Mouse (Mus musculus) lung, postnatal 36 days (tissue): ENCODE results near the gene AW011738.

Experiments
- DNase-seq: peaks from one replicate; pipeline ENCODE4 v3.0.0; 2022; ENCODE audit warnings: mixed read lengths

Gene AW011738

DNA sequence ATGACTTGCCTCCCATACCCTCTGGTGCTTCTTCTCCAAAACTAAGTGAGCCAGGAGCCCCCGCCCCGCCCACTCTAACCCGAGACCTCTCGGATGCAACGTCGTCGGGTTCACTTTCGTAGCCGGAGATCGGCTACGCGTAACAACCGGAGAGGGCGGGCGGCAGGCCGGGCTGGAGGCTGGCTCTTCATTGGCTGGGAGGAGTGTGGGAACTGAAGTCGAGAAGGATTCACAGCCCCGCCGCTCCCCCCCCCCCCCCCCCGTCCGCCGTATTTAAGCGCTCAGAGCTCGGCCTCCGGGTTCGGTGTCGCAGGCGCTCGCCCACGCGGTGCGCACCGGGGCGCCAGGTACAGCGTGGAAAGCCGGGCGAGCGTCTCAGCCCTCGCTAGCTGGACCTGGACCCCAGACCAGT lies at the start of gene AW011738:
TSS of gene AW011738 (plus strand) at position 304 of the 412 bp plus-strand sequence.
- DNase-seq, result peak; percentile 87

DNA sequence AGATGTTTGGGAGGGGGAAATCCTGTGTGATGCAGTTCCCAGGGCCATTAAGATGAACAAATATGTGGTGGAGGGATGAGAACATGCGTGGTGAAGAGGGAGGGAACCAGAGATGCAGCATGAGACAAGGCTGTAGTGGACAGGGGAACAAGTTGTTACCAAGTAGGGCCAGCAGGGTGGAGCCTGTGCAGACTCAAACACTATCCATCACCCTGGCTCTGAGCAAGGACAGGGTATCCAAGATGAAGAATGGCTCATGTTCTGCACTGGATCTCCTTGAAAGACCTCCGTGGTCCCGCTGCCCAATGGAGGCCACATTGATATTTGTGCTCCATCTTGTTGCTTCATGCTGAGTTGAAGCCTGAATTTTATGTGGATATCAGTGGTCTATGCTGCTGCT lies 48.3 kb upstream of the AW011738 start:
- DNase-seq, result no peak

DNA sequence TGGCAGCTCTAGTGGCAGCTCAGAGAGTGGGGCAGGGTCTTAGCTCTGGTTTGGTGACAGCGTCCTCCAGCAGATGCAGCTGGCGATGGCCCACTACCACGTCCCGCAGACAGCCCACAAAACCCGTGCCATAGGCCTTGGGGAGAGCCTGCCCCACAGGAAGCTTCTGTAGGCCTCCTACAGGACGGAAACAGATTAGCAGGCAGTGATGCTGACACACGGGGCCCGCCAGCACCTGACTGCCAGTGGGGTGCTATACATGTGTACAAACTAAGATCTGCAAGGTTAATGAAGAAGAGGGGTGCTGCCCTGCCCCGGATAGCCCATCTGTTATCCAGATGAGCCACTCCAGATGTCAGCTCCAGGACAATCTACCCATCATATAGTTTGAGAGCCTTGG lies 36.6 kb upstream of the AW011738 start:
- no peak for DNase-seq

DNA sequence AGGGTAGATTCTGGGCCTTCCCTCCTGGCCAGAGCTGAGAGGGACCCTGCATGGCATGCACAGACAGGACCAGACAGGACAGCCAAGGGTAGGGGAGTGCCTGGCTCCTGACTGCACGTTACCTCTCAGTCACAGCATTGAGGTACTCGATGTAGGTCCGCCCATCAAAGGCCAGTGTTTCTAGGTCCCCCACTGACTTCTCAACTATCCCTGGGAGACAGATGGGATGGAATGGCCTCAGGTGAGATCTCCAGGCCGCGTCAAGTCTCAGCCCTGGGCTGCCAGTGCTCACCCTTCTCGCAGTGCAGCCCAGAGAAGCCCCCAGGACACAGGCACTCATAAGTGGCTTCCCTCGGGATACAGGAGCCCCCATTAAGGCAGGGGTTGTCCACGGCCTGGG lies 34.5 kb upstream of the AW011738 start:
- DNase-seq, result no peak

DNA sequence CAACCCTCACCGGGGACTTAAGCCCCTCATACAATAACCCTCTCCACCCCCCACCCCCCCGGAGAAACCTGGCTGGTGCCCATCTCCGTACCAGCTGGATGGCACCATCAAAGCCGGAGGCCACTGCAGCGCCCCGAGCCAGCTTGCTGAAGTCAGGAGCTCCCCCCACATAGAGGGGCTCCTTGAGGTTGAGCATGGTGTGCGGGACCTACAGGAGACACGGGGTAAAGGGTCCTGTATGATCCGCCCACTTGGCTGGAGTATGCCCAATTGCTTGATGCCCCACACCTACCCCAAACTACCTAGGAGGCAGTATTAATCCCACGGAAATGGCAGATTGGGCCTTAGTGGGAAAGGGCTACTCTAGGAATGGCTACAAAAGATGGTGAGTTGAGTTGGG lies 34.0 kb upstream of the AW011738 start:
- DNase-seq, result no peak

DNA sequence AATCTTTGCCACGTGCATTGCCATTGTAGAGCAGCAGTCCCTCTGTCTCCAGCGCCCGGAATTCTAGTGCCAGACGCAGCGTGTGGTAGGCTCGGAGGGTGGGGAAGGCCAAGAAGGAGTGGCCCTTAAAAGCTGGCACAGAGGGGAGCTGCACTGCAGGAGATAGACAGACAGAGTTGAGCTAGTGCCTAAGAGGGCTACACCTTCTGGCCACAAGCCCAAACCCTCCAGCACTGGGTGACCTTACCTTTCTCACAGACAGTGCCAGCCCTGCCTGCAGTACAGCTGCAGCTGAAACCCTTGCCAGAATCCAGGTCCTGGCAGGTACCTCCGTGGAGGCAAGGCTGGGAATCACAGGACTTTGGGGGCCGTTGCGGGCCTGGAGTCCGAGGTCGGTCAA lies 31.3 kb upstream of the AW011738 start:
- DNase-seq, result no peak

DNA sequence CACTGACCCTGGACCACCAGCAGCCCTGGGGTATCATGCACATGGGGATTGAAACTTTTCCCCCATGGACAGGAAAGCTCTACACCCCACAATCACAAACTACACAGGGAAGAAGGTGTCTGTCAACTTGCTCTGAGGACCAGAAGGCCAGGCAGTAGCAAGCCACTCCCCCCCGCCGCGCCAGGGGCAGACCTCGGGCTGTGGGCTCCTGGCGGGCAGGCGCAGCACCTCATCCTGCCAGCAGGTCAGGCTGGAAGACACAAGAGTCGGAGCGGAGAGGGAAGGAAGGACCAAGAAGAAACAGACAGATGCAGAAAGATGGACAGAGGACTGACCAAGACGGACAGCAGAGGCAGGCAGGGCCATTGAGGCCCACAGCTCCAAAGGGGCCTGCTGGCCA lies 25.5 kb upstream of the AW011738 start:
- DNase-seq, result no peak

DNA sequence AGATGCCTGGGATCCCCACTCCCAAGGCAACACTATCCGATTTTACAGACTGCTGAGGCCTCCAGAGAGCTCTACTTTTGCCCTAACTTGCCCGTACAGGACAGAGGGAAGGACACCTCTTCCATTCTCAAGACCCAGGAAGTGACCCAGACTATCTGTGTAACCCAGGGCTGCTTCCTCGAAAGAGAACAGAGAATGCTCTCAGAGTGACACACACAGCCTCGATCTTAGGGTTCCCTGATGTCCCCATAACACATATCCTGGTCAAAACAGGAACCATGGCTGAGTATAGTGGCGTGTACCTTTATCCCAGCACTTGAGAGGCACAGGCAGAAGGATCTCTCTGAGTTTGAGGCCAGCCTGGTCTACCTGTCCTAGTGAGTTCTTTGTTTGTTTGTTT lies 19.4 kb upstream of the AW011738 start:
- DNase-seq, result no peak

DNA sequence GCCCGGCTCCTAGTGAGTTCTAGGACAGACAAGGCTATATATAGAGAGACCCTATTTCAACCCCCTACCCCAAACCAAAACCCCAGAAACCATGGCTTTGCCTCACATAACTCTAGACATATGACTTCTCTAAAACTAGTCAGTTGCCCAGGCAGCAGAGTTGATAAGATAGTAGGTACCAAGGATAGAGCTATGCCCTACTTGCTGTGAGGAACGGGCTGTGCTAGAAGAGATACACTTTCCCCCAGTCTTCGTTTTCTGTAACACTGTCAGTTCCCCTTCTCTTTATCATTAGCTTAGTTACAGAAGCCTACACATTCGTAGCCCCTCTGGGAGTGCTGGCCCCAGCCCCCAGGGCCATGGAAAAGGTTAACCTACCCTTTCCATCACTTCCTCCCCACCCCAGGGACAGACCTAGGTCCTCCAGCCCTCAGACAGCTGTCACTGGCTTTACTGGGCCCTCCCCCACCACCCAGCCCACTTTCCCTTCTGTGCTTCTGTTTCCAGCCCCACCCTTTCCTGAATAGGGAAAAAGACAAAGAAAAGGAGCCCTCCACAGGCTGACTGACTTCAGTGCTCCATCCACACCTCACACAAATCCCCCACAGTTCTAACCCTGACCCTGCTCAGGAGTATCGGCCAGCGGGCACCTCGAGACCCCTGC lies 18.7 kb upstream of the AW011738 start:
- DNase-seq, result no peak

DNA sequence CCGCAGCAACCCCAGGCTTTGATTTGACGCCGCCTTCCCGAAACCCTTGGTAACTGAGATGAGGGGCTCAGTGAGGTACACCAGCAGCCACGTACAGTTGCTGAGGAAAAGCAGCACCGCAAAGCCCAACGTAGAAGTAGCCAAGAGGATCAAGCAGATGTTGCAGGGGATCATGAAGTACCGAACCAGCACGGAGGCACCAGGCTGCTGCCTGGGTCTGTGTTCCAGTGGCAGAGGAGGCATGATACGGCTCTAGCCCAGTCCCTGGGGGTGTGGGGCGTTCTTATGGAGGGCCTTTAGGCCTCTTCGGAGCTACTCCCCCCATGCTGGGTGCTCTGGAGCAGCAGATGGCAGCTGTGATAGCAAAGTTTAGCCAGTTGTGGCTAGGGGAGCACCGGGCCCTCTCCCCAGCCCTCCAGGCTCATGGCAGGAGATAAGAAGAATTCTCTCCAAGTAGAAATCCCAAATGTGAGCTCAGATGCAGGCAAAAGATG lies 17.6 kb upstream of the AW011738 start:
- DNase-seq, result no peak

DNA sequence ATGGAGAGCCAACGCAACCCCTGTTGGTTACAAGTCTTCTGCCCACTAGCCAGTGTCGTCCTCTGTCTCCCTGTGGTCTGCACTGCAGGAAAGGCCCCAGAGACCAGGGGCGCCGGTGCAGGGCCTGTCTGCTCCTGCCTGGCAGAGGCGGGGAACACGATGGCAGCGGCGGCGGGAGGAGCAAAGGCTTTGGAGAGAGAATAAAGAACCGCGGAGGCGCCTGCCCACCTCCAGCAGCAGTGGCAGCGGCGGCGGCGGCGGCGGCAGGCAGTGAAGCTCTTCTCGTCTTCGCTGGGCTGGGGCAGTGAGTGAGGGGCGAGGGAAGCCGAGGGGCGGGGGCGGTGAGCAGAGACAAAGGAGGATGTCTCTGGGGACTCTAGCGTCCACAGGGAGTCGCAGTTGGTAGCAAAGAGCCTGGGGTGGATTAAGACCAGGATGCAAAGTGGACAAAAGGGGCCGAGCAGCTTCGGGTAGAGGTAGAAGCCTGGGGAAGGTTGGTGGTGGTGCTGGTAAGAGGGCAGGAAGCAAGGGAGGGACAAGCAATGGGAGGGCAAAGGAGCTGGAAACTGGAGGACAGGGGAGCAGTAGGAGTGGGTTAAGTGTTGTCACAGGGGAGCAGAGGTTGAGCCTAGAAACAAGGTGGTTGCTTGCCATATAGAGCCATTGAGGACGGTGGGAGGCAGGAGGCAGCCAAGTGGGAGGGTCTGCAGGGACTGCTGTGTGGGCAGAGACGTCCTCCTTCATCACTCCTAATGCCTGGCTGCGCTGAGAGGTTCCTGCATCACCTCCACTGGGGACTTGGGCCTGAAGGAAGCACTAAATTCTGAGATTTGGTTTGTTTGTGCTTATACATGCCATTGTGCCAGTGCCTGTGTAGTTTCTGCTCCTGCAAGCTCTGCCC lies 16.9 kb upstream of the AW011738 start:
- no peak for DNase-seq

DNA sequence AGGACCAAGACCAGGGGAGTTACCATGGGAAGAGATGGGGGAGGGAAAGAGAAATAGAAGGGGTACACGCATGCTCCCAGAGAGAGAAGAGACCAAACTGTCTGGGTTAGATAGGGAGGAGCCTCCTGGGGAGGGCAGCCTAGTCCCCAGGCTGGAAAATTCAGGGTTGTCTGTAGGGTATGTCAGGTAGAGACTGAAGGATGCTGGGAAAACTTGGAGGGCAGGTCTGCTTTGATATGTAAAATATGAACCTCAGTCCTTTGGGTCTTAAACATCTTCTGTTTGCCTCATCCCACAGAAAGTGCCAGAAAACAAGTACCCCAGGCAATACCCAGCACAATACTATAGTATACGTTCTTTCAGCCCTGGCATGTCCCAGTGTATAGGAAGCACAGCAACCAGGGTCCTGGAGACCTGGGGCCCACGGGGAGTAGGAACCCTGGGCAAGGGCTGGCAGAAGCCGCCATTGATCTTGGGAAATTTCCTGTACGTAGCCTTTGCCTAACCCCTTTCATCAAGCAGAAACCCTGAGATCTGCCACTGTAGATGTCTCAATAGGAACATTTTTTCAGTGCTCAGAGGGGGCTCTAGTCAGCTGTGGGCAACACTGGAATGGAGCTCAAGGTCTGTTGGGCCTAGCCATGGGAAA lies 14.8 kb upstream of the AW011738 start:
- DNase-seq, result no peak

DNA sequence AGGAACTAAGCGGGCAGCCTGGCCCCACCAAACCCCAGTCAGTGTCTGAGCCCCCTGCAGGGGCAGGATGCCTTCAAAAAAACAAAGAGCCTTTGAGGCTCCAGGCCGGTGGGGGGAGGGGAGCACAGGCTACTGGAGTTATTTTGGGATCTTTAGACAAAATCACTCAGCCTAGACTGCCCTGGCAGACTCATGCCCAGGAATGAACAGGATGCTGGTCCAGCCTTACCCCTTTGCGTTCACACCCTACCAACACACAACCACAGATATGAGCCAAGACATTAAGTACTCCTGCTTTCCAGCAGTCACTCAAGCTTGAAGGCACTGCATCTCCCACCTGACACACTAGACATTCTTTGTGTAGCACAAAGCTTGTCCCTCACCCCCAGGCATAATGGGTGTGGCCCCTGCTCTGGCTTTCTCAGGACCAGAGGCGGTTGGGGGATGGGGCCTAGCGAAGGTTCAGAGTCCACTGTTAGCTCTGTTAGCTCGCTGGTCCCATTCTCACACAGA lies 14.2 kb upstream of the AW011738 start:
- DNase-seq, result peak; percentile 67

DNA sequence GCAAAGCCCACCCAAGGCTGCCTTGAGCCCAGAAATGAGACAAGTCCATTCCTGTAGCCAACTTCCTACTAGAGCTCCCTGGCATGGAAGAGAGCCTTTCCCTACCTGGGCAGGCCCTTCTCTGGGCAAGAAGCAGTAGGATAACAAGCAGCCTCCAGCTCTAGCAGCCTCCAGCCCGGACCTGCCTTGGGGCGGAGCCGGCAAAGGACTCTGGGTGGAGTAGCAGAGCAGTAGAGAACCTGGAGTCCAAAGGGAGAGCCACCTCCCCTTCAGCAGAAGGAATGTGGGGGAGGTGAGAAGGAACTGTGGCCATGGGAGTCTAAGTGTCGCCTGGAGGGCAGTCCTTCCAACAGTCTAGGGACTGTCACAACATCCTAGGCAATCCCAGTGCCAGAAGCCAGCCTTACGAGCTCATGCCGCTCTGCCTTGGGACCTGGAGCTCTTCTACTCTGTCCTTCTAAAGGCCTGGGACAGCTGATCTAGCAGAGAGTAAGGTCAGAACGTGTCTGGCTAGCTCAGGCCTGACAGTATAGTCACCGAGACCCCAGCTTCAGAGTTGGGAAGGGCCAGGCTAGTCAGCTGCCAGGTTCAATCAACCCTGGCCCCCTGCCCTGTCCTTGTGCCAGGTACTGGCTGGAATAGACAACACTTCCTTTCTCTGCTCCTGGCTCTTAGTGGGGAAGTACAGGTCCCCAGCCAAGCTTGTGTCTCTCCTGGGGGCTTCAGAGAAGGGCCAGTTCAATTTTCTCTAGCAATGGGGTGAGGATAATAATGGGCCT lies 10.5 kb upstream of the AW011738 start:
- peak; percentile 81 for DNase-seq

DNA sequence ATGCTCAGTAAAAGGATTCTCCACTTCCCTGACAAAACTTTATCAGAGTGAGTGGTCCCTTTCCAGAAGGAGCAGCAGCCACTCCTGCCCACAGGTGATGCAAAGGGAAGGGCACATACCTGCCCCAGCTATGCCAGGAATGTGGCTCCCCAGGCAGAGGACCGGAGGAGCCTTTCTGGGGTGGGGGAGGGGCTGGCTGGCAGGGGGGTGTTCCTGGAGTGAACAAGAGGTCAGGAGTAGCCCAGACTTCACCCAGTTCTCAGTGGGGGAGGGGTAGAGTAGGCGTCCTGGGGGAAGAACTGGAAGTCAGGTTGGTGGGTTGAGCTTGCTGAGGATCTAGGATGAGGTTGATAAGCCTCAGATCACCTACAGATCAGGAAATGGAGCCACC lies 9.9 kb upstream of the AW011738 start:
- peak; percentile 61 for DNase-seq

DNA sequence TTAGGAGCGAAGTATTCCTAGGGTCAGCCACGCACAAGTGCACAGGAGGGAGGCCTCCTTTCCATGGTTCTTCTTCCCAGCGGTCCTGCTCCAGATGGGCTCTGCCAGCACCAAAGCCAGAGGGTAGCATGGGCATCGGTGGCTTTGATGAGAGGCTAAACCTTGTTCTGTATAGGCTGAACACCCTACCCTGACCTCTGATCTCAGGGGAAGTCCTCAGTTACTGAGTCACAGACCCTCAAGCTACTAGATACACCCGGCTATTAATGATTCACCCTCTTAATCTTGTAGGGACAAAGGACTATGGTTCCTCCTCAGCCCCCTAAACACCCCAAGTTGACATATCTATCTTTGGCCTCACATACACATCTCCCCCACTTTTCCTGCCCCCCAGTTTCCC lies 9.2 kb upstream of the AW011738 start:
- DNase-seq, result no peak

DNA sequence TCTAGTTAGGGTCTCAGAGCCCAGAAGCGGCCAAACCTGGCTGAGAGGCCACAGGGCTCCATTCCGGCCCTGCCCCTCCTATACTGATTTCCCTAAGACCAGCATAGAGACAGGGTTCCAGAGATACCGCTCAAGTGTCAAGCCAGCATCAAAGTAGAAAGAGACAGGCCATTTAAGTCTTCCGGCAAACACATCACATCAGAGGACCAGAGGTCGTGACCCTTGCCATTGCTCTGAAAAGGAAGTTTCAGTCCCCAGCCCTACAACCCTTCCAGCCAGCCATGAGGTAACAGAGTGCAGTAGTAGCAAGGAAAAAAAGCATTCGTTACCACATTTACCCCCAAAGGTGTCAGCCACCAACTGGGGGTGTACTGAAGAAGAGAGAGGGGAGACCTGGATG lies 8.8 kb upstream of the AW011738 start:
- no peak for DNase-seq

DNA sequence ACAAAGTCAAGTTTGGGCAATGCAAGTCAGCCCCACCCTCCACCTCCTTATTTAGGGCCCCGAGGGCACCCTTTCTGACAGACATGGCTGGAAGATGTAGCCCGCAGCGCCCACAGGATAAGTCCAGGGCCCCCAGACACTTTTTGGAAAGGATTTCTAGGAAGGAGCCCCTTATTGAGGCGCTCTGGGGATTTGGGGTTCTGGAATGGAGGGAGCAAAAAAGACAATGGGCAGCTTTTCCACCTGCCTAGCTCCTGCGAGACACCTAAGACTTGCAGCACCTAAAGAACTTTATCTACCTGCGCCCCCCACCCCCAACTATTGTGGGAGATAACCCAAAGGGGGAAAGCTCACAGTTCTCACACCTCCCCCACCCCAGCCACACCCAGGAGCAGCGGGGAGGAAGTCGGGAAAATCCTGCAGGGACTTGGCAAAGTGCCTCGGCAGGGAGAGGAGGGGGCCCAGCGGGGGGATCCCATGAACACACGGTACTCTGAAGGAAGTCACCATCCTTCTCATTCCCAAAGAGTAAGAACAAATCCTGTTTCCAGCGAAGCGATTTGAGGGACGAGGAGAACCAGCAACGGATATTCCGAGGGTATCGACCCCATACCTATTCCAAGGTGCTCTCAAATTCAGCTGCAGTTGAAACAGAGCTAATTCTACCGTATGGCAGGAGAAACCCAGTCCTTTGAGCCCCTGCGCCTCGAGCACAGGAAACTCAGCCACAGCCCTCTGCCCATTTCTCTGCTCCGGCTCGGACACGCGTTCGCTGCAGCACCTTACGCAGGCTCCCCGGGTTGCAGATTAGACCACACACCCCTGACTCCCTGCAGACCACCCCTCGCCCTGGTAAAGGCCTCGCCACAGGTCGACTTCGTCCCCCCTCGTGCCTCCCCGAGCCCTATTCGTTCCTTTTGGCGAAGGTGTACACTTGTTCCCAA lies 6.9 kb upstream of the AW011738 start:
- DNase-seq, result peak; percentile 68

DNA sequence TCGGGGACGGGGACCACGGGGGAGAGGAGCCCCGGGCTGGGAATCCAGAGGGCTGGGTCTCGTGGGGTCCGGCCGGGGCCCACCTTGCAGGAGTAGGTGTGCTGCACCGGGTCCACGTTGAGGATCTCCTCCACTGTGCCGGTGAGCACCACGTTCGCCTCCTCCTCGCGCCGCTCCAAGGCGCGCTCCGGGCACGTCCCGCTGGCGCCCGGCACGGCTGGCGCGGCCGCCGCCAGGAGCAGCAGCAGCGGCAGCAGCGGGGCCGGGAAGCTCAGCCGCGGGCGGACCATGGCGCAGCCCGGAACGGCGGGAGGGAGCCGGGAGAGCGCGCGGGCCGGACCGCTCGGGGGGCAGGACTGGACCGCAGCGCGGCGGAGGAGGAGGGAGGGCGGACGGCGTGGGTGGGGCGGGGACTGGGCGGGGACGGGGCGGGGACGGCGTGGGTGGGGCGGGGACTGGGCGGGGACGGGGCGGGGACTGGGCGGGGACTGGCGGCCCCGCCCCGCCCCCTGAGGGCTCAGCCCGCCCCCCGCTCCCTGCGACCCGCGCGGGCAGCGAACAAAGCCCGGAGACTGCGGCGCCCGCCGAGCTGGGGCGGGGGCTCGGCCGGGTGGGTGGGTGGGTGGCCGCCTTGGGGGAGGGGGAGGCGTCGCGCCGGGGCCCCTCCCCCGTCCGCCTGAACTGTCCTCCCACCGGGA lies 5.8 kb upstream of the AW011738 start, which contains the start of gene Agrn:
TSS of gene Agrn (minus strand) at position 358 of the 698 bp plus-strand sequence.
- DNase-seq, result peak; percentile 67

DNA sequence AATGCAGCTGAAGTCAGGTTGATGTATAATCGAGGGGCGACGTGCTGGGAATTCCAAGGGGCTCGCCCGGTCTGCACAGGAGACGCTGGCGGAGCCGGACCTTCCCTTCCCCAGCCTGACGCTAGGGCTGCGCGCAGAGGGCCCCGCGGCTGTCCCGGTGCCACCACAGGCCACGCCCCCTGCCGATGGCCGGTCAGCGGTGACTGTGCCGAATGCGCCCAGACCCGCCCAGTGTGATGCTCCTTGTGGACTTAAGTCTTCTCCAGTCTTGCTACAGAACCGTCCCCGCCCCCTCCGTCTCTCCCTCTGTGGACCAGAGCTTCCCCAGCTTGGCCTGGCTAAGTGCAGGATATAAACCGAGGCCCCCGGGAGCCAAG lies 5.3 kb upstream of the AW011738 start:
- peak; percentile 95 for DNase-seq
